Mouse (Mus musculus) forebrain, embryonic 16.5 days (tissue): ENCODE results near the gene Kctd6. TPM values are rescaled to one million over a fixed set of nuclear protein-coding genes. Genes with fewer than 3 reads are reported as not detected.

Experiments
- ATAC-seq: fragments of 200-750 bp; cut with Nextera tagmentation; 2 replicates; pipeline ENCODE4 v1.8.0; 2017; ENCODE audit warnings: mild to moderate bottlenecking, moderate library complexity
- H3K27ac ChIP-seq: fragments of 300-500 bp; sonication (generic); 2 replicates; pipeline ENCODE4 v1.5.1; 2014; ENCODE audit warnings: low read length, control low read depth
- H3K27me3 ChIP-seq: fragments of 300-500 bp; sonication (generic); replicated peaks from 2 replicates; pipeline ENCODE4 v1.6.1; 2014; ENCODE audit warnings: low read length; ENCODE audit not compliant: control insufficient read depth, insufficient read depth
- H3K36me3 ChIP-seq: fragments of 300-500 bp; sonication (generic); 2 replicates; pipeline ENCODE4 v1.6.1; 2014; ENCODE audit not compliant: control insufficient read depth, insufficient read depth
- H3K4me1 ChIP-seq: fragments of 300-500 bp; sonication (generic); replicated peaks from 2 replicates; pipeline ENCODE4 v1.6.1; 2014; ENCODE audit warnings: low read length; ENCODE audit not compliant: control insufficient read depth, insufficient read depth
- H3K4me2 ChIP-seq: fragments of 300-500 bp; sonication (generic); 2 replicates; pipeline ENCODE4 v1.6.1; 2014; ENCODE audit warnings: mild to moderate bottlenecking, low read length, control low read depth
- H3K4me3 ChIP-seq: fragments of 300-500 bp; sonication (generic); replicated peaks from 2 replicates; pipeline ENCODE4 v1.5.1; 2014; ENCODE audit warnings: mild to moderate bottlenecking, low read length, control low read depth
- H3K9ac ChIP-seq: fragments of 300-500 bp; sonication (generic); replicated peaks from 2 replicates; pipeline ENCODE4 v1.6.1; 2014; ENCODE audit warnings: low read depth, low read length, control low read depth
- H3K9me3 ChIP-seq: fragments of 300-500 bp; sonication (generic); 2 replicates; pipeline ENCODE4 v1.6.1; 2016; ENCODE audit warnings: low read length; ENCODE audit not compliant: control insufficient read depth
- WGBS: fragments of 180-500 bp; shearing (Covaris S2); extraction: QIAGEN DNeasy Blood & Tissue Kit; methylation state at CpG from one replicate; pipeline ENCODE4 v1.1.7; 2014; 5-methylcytosine and 5-hydroxymethylcytosine counted together
- polyA plus RNA-seq: library from polyadenylated mRNA; unstranded; fragments of >200 nt; fragmentation: Nextera tagmentation; extraction: Ambion mirVana; gene quantifications from 2 replicates; pipeline ENCODE4 v1.2.1, GENCODE M21; 2015

Gene Kctd6
- polyA plus RNA-seq, 1 experiment from 2014 or later: 7.2 TPM

DNA sequence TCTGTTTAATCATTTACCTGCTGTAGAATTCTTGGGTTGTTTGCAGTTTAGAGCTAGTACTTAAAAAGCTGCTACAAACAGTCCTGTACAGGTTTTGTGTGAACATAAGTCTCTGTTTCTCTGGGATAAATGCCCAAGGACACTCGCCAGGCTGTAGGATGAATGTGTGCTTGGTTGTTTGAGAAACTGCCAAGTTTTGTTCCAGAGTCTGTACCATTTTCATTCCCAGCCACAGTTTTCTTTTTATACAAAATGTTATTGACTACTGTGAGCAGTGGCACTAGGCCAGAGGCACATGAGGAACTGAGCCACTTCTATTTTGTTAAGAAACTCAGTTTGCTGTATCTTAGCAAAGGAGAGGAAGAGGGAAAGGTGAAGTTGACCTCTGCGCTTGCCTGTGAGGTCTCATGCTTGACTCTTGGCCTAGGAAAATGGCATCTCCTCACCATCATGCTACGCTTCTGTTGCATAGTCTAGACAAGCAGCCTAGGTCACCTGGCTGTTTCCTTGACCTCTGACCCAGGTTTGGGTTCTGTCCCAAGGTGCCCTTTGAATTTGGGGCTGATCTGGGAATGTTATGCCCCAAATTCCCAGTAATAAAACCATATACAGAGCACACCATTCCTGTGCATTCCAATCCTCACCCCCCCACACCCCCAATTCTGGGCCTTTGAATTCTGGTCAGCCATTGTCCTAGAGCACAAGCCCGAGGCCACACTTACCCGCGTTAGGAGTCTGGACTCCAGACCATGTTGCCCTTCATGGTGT, 27.5 kb upstream of the Kctd6 start:
- Histone ChIP-seq H3K36me3 (no peaks in the 10 kb centered on the region), H3K9ac (no peak overlapping the region), H3K4me2 (no peak overlapping the region), H3K27ac (no peak overlapping the region), H3K27me3 (no peaks in the 10 kb centered on the region), H3K4me1 (peaks cover 4% of the 10 kb centered on the region), H3K4me3 (no peak overlapping the region), H3K9me3 (no peaks in the 10 kb centered on the region)
- WGBS: 74% methylated on average over 6 of the region's 6 CpGs
- ATAC-seq: peak; percentile 52

DNA sequence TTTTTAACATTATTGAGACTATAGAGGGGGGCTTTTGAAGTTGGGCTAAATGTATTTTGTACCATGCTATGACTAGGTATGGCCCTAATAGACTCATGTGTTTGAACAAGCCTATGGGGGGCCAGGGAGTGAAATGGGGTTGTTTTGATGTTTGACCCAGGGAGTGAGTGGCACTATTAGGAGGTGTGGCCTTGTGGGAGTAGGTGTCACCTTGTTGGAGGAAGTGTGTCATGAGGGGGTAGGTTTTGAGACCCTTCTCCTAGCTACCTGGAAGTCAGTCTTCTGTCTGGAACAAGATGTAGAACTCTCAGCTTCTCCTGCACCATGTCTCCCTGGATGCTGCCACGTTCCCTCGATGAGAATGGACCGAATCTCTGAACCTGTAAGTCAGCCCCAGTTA, 23.4 kb upstream of the Kctd6 start:
- ATAC-seq: no peak
- Histone ChIP-seq H3K4me2 (no peak overlapping the region), H3K9me3 (no peaks in the 10 kb centered on the region), H3K4me3 (no peak overlapping the region), H3K4me1 (peaks cover 4% of the 10 kb centered on the region), H3K27ac (no peak overlapping the region), H3K27me3 (no peaks in the 10 kb centered on the region), H3K9ac (no peak overlapping the region), H3K36me3 (no peaks in the 10 kb centered on the region)
- 91% methylated on average over 3 of the region's 3 CpGs for WGBS

DNA sequence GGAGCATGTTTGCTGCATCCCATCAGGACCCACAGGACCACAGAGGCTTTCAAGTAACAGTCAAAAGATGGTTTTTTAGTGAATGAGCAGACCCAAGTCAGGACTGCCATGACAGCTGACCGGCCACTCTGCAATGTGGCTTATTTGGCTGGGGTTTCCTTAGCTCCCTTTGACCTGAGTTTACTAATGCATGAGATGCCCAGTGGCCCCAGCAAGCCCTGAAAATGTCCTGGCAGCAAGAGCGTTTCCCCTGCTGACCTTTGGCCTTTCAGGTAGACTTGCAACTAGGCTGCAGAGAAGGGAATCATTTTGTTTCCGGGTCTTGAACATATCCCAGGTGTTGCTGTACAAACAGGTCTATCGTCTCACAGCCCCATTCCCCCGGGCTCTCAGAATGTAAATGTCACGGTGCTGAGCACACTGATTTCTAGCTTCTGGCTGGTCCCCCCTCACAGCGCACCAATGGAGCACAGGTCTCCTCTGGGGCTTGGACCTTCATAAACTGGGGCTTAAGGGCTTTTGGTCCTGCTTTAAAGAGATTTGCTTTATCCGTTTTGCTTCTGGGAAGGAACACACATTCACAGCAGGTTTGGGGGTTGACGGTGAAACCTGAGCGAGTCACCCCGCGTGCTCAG, 22.5 kb upstream of the Kctd6 start:
- H3K27me3 ChIP-seq: no peaks in the 10 kb centered on the region
- H3K9ac ChIP-seq: no peak overlapping the region
- H3K9me3 ChIP-seq: no peaks in the 10 kb centered on the region
- no peak overlapping the region for H3K4me2 ChIP-seq
- no peak for ATAC-seq
- H3K4me3 ChIP-seq: no peak overlapping the region
- 88% methylated on average over 12 of the region's 12 CpGs for WGBS
- H3K4me1 ChIP-seq: peaks cover 4% of the 10 kb centered on the region
- no peak overlapping the region for H3K27ac ChIP-seq
- no peaks in the 10 kb centered on the region for H3K36me3 ChIP-seq

DNA sequence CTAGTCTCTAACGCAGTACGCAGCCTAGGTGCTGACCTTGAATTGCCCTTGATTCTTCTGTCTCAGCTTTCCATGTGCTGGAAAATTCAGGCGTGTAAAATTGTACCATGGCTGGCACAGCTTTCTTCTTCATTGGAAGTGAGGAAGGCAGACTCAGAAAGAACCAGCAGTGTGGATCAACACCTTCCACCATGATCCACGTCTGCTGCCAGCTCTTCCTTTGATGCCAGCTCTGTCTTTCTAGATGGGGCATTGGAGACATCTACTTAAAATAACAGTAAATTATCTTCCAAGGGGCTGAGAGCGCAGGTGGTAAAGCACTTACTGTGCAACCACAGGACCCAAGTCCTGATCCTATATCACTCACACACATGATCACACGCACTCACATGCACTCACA, 21.2 kb upstream of the Kctd6 start:
- Histone ChIP-seq H3K9me3 (no peaks in the 10 kb centered on the region), H3K4me3 (no peak overlapping the region), H3K4me1 (no peaks in the 10 kb centered on the region), H3K36me3 (no peaks in the 10 kb centered on the region), H3K27ac (no peak overlapping the region), H3K9ac (no peak overlapping the region), H3K4me2 (no peak overlapping the region), H3K27me3 (no peaks in the 10 kb centered on the region)
- WGBS: 86% methylated on average over 6 of the region's 6 CpGs
- peak; percentile 26; the same call in 1 of the 2 replicates for ATAC-seq

GRCm38 (mm10) chr14:8200769-8201168, 13.2 kb upstream of the Kctd6 start:
- no peak overlapping the region for H3K4me2 ChIP-seq
- H3K9me3 ChIP-seq: no peaks in the 10 kb centered on the region
- H3K4me3 ChIP-seq: no peak overlapping the region
- H3K4me1 ChIP-seq: peaks cover 9% of the 10 kb centered on the region
- no peak overlapping the region for H3K27ac ChIP-seq
- H3K27me3 ChIP-seq: no peaks in the 10 kb centered on the region
- ATAC-seq: peak; percentile 65
- 38% methylated on average over 5 of the region's 5 CpGs for WGBS
- H3K9ac ChIP-seq: no peak overlapping the region
- no peaks in the 10 kb centered on the region for H3K36me3 ChIP-seq

GRCm38 (mm10) chr14:8201715-8202114, 12.2 kb upstream of the Kctd6 start:
- no peak for ATAC-seq
- peaks cover 9% of the 10 kb centered on the region for H3K4me1 ChIP-seq
- no peak overlapping the region for H3K4me3 ChIP-seq

GRCm38 (mm10) chr14:8206179-8206910, 7.6 kb upstream of the Kctd6 start:
- peaks cover 19% of the 10 kb centered on the region for H3K4me1 ChIP-seq
- no peak overlapping the region for H3K27ac ChIP-seq
- no peaks in the 10 kb centered on the region for H3K36me3 ChIP-seq
- H3K4me3 ChIP-seq: no peak overlapping the region
- no peak for ATAC-seq
- 49% methylated on average over 9 of the region's 9 CpGs for WGBS
- H3K4me2 ChIP-seq: no peak overlapping the region
- H3K9me3 ChIP-seq: no peaks in the 10 kb centered on the region
- no peaks in the 10 kb centered on the region for H3K27me3 ChIP-seq
- H3K9ac ChIP-seq: no peak overlapping the region

More at GRCm38 (mm10) chr14:8201715-8202114, 12.2 kb upstream of the Kctd6 start:
- 80% methylated on average over 3 of the region's 3 CpGs for WGBS
- Histone ChIP-seq H3K36me3 (no peaks in the 10 kb centered on the region), H3K9ac (no peak overlapping the region), H3K4me2 (no peak overlapping the region), H3K9me3 (no peaks in the 10 kb centered on the region), H3K27ac (no peak overlapping the region), H3K27me3 (no peaks in the 10 kb centered on the region)

DNA sequence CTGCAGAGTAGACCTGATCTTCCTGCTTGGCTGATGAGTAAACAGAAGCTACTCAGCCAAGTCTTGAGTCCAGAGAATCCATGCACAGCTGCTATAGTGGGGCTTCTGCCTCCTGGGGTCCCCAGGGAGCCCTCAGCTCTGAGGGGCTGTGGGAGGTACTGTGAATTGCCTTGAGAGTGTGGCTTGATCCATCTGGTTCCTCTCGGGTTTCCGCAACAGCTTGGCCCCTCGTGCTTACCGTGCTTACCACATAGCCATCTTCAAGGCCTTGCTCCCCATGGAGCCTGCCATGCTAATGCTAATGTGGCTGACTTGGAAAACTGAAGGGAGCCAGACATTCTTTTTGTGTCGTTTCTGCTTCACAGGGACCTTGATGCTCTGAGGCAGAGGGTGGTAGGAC, 6.8 kb upstream of the Kctd6 start:
- Histone ChIP-seq H3K27me3 (no peaks in the 10 kb centered on the region), H3K4me3 (no peak overlapping the region), H3K36me3 (no peaks in the 10 kb centered on the region), H3K4me1 (peaks cover 17% of the 10 kb centered on the region), H3K27ac (no peak overlapping the region), H3K9ac (no peak overlapping the region), H3K9me3 (no peaks in the 10 kb centered on the region), H3K4me2 (no peak overlapping the region)
- ATAC-seq: peak; percentile 34; the same call in 1 of the 2 replicates
- 17% methylated on average over 5 of the region's 5 CpGs for WGBS

DNA sequence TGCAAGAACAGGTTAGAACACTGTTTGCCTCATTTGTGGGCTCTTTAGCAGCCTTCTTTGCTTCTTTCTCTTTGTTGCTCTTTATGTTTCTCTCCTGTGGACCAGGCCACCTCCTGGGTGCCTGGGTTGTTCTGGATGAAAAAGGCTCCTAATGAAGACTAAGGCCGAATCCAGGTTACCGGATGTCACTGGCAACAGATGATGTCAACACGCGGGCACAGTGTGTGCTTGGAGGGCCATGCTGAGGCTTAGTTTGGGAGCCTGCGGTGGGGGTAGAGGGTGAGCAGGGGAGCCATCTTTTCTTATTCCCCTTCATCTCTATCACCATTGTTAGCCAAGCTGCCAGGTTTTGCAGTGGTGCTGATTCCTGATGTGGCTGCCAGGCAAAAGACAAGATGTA, 6.4 kb upstream of the Kctd6 start:
- no peak for ATAC-seq
- H3K36me3 ChIP-seq: no peaks in the 10 kb centered on the region
- H3K4me1 ChIP-seq: peaks cover 17% of the 10 kb centered on the region
- H3K4me2 ChIP-seq: no peak overlapping the region
- no peak overlapping the region for H3K27ac ChIP-seq
- no peak overlapping the region for H3K4me3 ChIP-seq
- no peaks in the 10 kb centered on the region for H3K27me3 ChIP-seq
- 52% methylated on average over 5 of the region's 5 CpGs for WGBS
- no peak overlapping the region for H3K9ac ChIP-seq
- H3K9me3 ChIP-seq: no peaks in the 10 kb centered on the region
